Mouse (Mus musculus): ENCODE data around the gene Akap8l.

Gene Akap8l

GRCm38 (mm10) chr17:32350382-32350983 is at the start of gene Akap8l:
Gene Akap8l (minus strand): TSS chr17:32350607.
- peak; percentile 98 for DNase-seq (ENCODE audit: low read depth, low spot score)
- Histone ChIP-seq H3K36me3 (ENCODE audit: control insufficient read depth, insufficient read depth, low read length, poor library complexity, severe bottlenecking) (peaks cover under 1% of the 10 kb centered on the region; the same call in 1 of the 2 replicates), H3K27me3 (ENCODE audit: control insufficient read depth, insufficient read depth, low read length, poor library complexity, severe bottlenecking) (no peaks in the 10 kb centered on the region)

GRCm38 (mm10) chr17:32396266-32396665 is 45.9 kb upstream of the Akap8l start:
- DNase-seq (ENCODE audit: low read depth, low spot score): no peak
- H3K27me3 ChIP-seq (ENCODE audit: control insufficient read depth, insufficient read depth, low read length, poor library complexity, severe bottlenecking): no peaks in the 10 kb centered on the region
- peaks cover 22% of the 10 kb centered on the region for H3K36me3 ChIP-seq (ENCODE audit: control insufficient read depth, insufficient read depth, low read length, poor library complexity, severe bottlenecking)

GRCm38 (mm10) chr17:32393944-32394343 is 43.5 kb upstream of the Akap8l start:
- Histone ChIP-seq H3K36me3 (ENCODE audit: control insufficient read depth, insufficient read depth, low read length, poor library complexity, severe bottlenecking) (peaks cover 23% of the 10 kb centered on the region), H3K27me3 (ENCODE audit: control insufficient read depth, insufficient read depth, low read length, poor library complexity, severe bottlenecking) (no peaks in the 10 kb centered on the region)
- DNase-seq (ENCODE audit: low read depth, low spot score): no peak

DNA sequence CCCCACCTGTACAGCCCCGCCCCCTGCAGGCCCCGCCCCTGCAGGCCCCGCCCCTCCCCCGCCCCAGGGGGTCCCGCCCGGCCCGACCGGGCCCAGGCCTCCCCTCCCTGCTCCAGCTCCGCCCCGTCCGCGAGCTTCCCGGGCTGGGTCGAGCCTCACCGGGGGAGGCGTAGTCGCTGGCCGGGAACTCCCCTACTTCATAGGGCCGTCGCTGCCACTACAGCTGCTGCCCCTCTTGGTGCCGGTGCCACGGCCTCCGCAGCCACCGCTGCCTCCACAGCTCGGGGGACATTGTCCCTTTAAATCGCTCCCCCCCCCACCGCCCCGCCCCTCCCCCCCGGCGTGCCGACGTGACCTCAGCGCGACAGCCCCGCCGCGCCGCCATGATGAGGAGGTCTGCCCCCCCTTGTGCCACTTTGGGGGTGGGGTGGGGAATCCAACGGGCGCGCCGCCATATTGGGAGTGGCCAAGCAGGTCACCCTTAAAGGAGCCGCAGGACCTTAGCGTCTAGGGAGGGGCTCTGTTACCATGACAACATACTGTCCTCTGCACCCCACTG is 38.8 kb upstream of the Akap8l start, which contains the start of gene Wiz:
Gene Wiz (minus strand): TSS at position 339 of the 559 bp plus-strand sequence.
- Histone ChIP-seq H3K27me3 (ENCODE audit: control insufficient read depth, insufficient read depth, low read length, poor library complexity, severe bottlenecking) (no peaks in the 10 kb centered on the region), H3K36me3 (ENCODE audit: control insufficient read depth, insufficient read depth, low read length, poor library complexity, severe bottlenecking) (peaks cover 15% of the 10 kb centered on the region)
- DNase-seq (ENCODE audit: low read depth, low spot score): peak; percentile 93

DNA sequence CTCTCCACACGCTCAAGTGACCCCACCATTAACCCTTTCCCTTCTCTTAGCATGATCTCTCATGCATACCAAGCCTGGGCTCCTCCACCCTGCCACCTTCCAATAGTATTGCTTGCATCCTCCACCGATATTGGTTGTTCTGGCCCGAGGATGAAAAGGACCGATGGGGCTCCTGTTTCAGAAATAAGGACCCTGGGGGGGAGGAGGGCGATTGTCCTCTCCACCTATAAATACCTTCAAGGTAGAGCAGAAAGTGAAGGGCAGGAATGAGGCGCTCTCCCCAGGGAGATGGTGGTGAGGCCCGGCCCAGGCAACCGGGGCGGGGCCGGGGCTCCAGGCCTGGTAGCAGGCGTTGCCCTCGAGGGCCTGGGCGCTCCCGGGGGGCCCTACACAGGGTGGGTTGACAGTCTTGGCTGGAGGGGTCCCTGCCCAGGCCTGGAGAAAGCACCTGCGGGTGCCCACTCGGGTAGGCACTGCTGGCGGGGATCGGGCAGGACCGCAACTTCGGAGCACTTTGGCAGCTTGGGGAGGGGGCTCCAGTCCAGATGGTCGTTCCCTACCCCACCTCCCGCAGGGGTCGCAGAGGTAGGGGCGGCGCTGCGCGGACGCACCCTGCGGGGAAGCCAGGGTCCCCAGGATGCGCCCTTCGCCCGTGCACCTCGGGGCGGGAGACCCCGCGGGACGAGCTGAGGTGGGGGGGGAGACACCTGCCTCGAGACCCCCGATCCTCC is 38.1 kb upstream of the Akap8l start:
- peak; percentile 59 for DNase-seq (ENCODE audit: low read depth, low spot score)
- Histone ChIP-seq H3K36me3 (ENCODE audit: control insufficient read depth, insufficient read depth, low read length, poor library complexity, severe bottlenecking) (peaks cover 12% of the 10 kb centered on the region), H3K27me3 (ENCODE audit: control insufficient read depth, insufficient read depth, low read length, poor library complexity, severe bottlenecking) (no peaks in the 10 kb centered on the region)

- no peak for DNase-seq (ENCODE audit: low read depth, low spot score)
- no peaks in the 10 kb centered on the region for H3K27me3 ChIP-seq (ENCODE audit: control insufficient read depth, insufficient read depth, low read length, poor library complexity, severe bottlenecking)
Observed at GRCm38 (mm10) chr17:32387986-32388369, 37.6 kb upstream of the Akap8l start.

DNA sequence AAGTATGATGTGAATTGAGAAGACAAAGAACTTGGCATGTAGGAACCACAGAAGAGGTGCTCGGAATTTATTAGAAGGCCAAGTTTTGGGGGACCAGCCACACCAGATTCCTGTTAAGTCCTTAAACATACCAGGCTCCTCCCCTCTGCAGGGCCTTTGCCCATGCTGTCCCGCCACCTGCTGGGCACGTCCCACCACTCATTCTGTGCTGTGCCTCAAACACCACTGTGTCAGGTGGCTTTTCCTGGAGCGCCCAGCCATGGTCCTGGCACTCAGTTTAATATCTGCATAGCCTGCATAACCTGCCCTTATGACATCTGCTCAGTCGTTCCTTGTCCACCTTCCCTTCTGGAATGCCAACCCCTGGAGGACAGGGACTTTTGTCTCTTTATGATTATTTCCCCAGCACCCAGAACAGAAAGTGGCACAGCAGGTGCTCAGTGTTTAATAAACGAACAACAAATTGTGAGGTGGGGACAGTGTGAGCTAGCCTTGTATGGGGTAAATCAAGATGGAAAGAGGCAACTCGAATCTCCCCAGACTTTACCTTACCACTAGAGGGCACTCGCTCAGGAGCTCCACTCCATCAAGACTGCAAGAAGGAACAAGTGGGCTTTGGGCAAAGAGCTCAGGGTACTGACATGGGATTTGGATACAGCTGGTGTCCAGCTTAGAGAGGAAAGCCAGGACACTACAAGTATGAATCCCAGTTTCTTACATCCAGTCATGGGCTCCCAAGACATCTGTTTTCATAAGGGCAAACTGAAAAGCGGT is 36.4 kb upstream of the Akap8l start:
- peak; percentile 78 for DNase-seq (ENCODE audit: low read depth, low spot score)
- no peaks in the 10 kb centered on the region for H3K27me3 ChIP-seq (ENCODE audit: control insufficient read depth, insufficient read depth, low read length, poor library complexity, severe bottlenecking)
- 0 out of 2 replicates have a peak, but pooled peaks cover 3% of the 10 kb centered on the region for H3K36me3 ChIP-seq (ENCODE audit: control insufficient read depth, insufficient read depth, low read length, poor library complexity, severe bottlenecking)

More at GRCm38 (mm10) chr17:32387986-32388369, 37.6 kb upstream of the Akap8l start:
- H3K36me3 ChIP-seq (ENCODE audit: control insufficient read depth, insufficient read depth, low read length, poor library complexity, severe bottlenecking): peaks cover 9% of the 10 kb centered on the region

- Histone ChIP-seq H3K27me3 (ENCODE audit: control insufficient read depth, insufficient read depth, low read length, poor library complexity, severe bottlenecking) (no peaks in the 10 kb centered on the region), H3K36me3 (ENCODE audit: control insufficient read depth, insufficient read depth, low read length, poor library complexity, severe bottlenecking) (0 out of 2 replicates have a peak, but pooled peaks cover 1% of the 10 kb centered on the region)
Observed at GRCm38 (mm10) chr17:32383661-32384060, 33.3 kb upstream of the Akap8l start.

GRCm38 (mm10) chr17:32382576-32382975 is 32.2 kb upstream of the Akap8l start:
- Histone ChIP-seq H3K27me3 (ENCODE audit: control insufficient read depth, insufficient read depth, low read length, poor library complexity, severe bottlenecking) (no peaks in the 10 kb centered on the region), H3K36me3 (ENCODE audit: control insufficient read depth, insufficient read depth, low read length, poor library complexity, severe bottlenecking) (0 out of 2 replicates have a peak, but pooled peaks cover 1% of the 10 kb centered on the region)
- no peak for DNase-seq (ENCODE audit: low read depth, low spot score)

More at GRCm38 (mm10) chr17:32383661-32384060, 33.3 kb upstream of the Akap8l start:
- DNase-seq (ENCODE audit: low read depth, low spot score): no peak

DNA sequence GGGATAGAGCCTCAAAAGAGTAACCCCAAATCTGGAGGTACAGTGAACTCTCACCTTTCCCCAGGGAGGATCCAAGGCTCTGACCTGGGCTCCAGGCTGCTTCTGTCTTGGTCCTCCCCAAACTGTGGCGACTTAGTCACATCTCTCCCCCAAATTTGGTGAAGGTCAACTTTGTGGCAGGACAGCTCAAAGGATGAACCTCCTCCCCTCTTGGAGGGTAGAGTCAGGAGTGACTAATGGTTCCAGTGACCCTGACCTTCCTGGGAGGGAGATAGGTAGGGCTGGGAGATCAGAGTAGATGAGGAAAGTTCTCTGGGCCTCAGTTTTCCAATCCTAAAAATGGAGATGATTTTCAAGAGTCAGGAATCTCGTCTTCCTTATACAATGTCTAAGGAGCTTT is 28.4 kb upstream of the Akap8l start:
- Histone ChIP-seq H3K27me3 (ENCODE audit: control insufficient read depth, insufficient read depth, low read length, poor library complexity, severe bottlenecking) (no peaks in the 10 kb centered on the region), H3K36me3 (ENCODE audit: control insufficient read depth, insufficient read depth, low read length, poor library complexity, severe bottlenecking) (no peaks in the 10 kb centered on the region)
- no peak for DNase-seq (ENCODE audit: low read depth, low spot score)

- no peaks in the 10 kb centered on the region for H3K36me3 ChIP-seq (ENCODE audit: control insufficient read depth, insufficient read depth, low read length, poor library complexity, severe bottlenecking)
Observed at GRCm38 (mm10) chr17:32377137-32377536, 26.7 kb upstream of the Akap8l start.

GRCm38 (mm10) chr17:32376475-32376874 is 26.1 kb upstream of the Akap8l start:
- no peak for DNase-seq (ENCODE audit: low read depth, low spot score)
- H3K27me3 ChIP-seq (ENCODE audit: control insufficient read depth, insufficient read depth, low read length, poor library complexity, severe bottlenecking): no peaks in the 10 kb centered on the region
- no peaks in the 10 kb centered on the region for H3K36me3 ChIP-seq (ENCODE audit: control insufficient read depth, insufficient read depth, low read length, poor library complexity, severe bottlenecking)

More at GRCm38 (mm10) chr17:32377137-32377536, 26.7 kb upstream of the Akap8l start:
- no peaks in the 10 kb centered on the region for H3K27me3 ChIP-seq (ENCODE audit: control insufficient read depth, insufficient read depth, low read length, poor library complexity, severe bottlenecking)
- DNase-seq (ENCODE audit: low read depth, low spot score): no peak

DNA sequence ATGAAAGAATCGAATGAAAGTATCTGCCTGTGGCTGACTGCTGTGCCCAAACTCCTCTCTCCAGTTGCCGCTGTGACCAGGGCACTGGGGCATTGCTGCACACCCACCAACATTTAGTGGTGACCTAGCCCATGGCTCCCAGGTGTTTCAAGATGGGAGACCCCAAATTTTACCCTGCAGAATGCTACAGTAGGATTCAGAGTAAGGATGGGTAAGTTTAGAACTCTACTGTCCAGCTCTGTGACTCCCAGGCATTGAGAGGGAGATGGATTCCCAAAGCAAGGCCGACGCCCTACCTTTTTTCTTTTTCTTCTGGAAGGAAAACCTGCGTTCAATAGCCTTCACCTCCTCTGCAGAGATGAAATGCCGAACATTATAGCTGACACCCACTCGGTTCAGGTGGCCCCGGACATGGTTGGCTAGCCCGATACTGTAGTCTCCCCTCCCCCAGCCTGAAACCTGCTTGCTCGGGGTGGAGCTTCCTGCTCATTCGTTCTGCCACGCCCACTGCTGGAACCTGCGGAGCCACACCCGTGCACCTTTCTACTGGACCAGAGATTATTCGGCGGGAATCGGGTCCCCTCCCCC is 18.7 kb upstream of the Akap8l start:
- Histone ChIP-seq H3K36me3 (ENCODE audit: control insufficient read depth, insufficient read depth, low read length, poor library complexity, severe bottlenecking) (no peaks in the 10 kb centered on the region), H3K27me3 (ENCODE audit: control insufficient read depth, insufficient read depth, low read length, poor library complexity, severe bottlenecking) (no peaks in the 10 kb centered on the region)
- peak; percentile 60 for DNase-seq (ENCODE audit: low read depth, low spot score)

GRCm38 (mm10) chr17:32367706-32368105 is 17.3 kb upstream of the Akap8l start:
- H3K36me3 ChIP-seq (ENCODE audit: control insufficient read depth, insufficient read depth, low read length, poor library complexity, severe bottlenecking): no peaks in the 10 kb centered on the region

More at GRCm38 (mm10) chr17:32367706-32368105, 17.3 kb upstream of the Akap8l start:
- no peaks in the 10 kb centered on the region for H3K27me3 ChIP-seq (ENCODE audit: control insufficient read depth, insufficient read depth, low read length, poor library complexity, severe bottlenecking)
- no peak for DNase-seq (ENCODE audit: low read depth, low spot score)

Data from splenic B cell, adult 2 months (primary cell).